Mouse (Mus musculus) kidney, postnatal 0 days (tissue): ENCODE measurements around the gene Zdhhc14. TPM values are rescaled to one million over a fixed set of nuclear protein-coding genes. Genes with fewer than 3 reads are reported as not detected.
A peak's percentile ranks its signal among the peaks of the same experiment; 100 is the strongest.

Experiments
- ATAC-seq: fragments of 200-750 bp; cut with Nextera tagmentation; replicated peaks from 2 replicates; pipeline ENCODE4 v1.8.0; 2017; ENCODE audit warnings: low read depth, moderate number of reproducible peaks, moderate TSS enrichment, moderate library complexity; ENCODE audit not compliant: low FRiP score
- DNase-seq: peaks from one replicate; pipeline ENCODE4 v3.0.0-alpha.2; 2016; ENCODE audit warnings: low spot score
- H3K27ac ChIP-seq: fragments of 300-500 bp; sonication (generic); 2 replicates; pipeline ENCODE4 v1.5.1; 2014; ENCODE audit warnings: mild to moderate bottlenecking
- H3K27me3 ChIP-seq: fragments of 300-500 bp; sonication (generic); 2 replicates; pipeline ENCODE4 v1.6.1; 2014; ENCODE audit warnings: low read length, mixed read lengths; ENCODE audit not compliant: insufficient read depth
- H3K36me3 ChIP-seq: fragments of 300-500 bp; sonication (generic); 2 replicates; pipeline ENCODE4 v1.6.1; 2014; ENCODE audit warnings: low read length, mixed read lengths; ENCODE audit not compliant: insufficient read depth
- H3K4me1 ChIP-seq: fragments of 300-500 bp; sonication (generic); replicated peaks from 2 replicates; pipeline ENCODE4 v1.6.1; 2014; ENCODE audit warnings: antibody characterized with exemption, low read length, mixed read lengths; ENCODE audit not compliant: insufficient read depth
- H3K4me2 ChIP-seq: fragments of 300-500 bp; sonication (generic); 2 replicates; pipeline ENCODE4 v1.6.1; 2014; ENCODE audit warnings: mild to moderate bottlenecking, low read length, moderate library complexity, mixed read lengths
- H3K4me3 ChIP-seq: fragments of 300-500 bp; sonication (generic); replicated peaks from 2 replicates; pipeline ENCODE4 v1.5.1; 2014; ENCODE audit warnings: low read depth, low read length
- H3K9ac ChIP-seq: fragments of 300-500 bp; sonication (generic); 2 replicates; pipeline ENCODE4 v1.6.1; 2014; ENCODE audit warnings: low read depth, low read length
- H3K9me3 ChIP-seq: fragments of 300-500 bp; sonication (generic); replicated peaks from 2 replicates; pipeline ENCODE4 v1.6.1; 2016; ENCODE audit warnings: low read length, inconsistent platforms, mixed read lengths
- CTCF ChIP-seq: IDR thresholded peaks from 2 replicates; pipeline ENCODE4 v1.5.1; 2016; ENCODE audit warnings: antibody characterized with exemption, low read depth, mild to moderate bottlenecking, moderate library complexity
- WGBS: fragments of 180-500 bp; shearing (Covaris S2); extraction: QIAGEN DNeasy Blood & Tissue Kit; methylation state at CpG from one replicate; pipeline ENCODE4 v1.1.7; 2014; 5-methylcytosine and 5-hydroxymethylcytosine counted together
- polyA plus RNA-seq: library from polyadenylated mRNA; unstranded; fragments of >200 nt; fragmentation: Nextera tagmentation; extraction: Ambion mirVana; gene quantifications from 2 replicates; pipeline ENCODE4 v1.2.1, GENCODE M21; 2015

Gene Zdhhc14
- polyA plus RNA-seq, 1 experiment from 2014 or later, result 5.3 TPM

- WGBS, result 61% methylated on average over 4 of the region's 4 CpGs
- no peaks in the 10 kb centered on the region for H3K4me1 ChIP-seq
- no peaks in the 10 kb centered on the region for H3K36me3 ChIP-seq
- H3K4me2 ChIP-seq, result no peak overlapping the region
- no peaks in the 10 kb centered on the region for H3K9me3 ChIP-seq
- no peaks in the 10 kb centered on the region for H3K27me3 ChIP-seq
- H3K27ac ChIP-seq, result no peak overlapping the region
- DNase-seq (no peak), ATAC-seq (no peak)
- no peak overlapping the region for H3K9ac ChIP-seq
- no peak for TF ChIP-seq CTCF
- no peak overlapping the region for H3K4me3 ChIP-seq
Observed at GRCm38 (mm10) chr17:5629651-5630050, 137.3 kb downstream of the Zdhhc14 start.

GRCm38 (mm10) chr17:5635254-5635653, 142.9 kb downstream of the Zdhhc14 start:
- Histone ChIP-seq H3K9me3 (no peaks in the 10 kb centered on the region), H3K4me3 (no peak overlapping the region), H3K36me3 (no peaks in the 10 kb centered on the region), H3K4me1 (no peaks in the 10 kb centered on the region), H3K4me2 (no peak overlapping the region), H3K27ac (no peak overlapping the region), H3K27me3 (no peaks in the 10 kb centered on the region), H3K9ac (no peak overlapping the region)
- TF ChIP-seq CTCF, result no peak
- 47% methylated on average over 2 of the region's 2 CpGs for whole genome bisulfite sequencing
- DNase-seq (no peak), ATAC-seq (no peak)

GRCm38 (mm10) chr17:5641436-5641835, 149.1 kb downstream of the Zdhhc14 start:
- H3K36me3 ChIP-seq, result no peaks in the 10 kb centered on the region
- no peak overlapping the region for H3K9ac ChIP-seq
- 77% methylated on average over 8 of the region's 8 CpGs for WGBS
- H3K4me3 ChIP-seq, result no peak overlapping the region
- no peak for DNase-seq
- no peaks in the 10 kb centered on the region for H3K9me3 ChIP-seq
- no peak for TF ChIP-seq CTCF
- H3K4me1 ChIP-seq, result no peaks in the 10 kb centered on the region
- ATAC-seq, result no peak
- H3K27ac ChIP-seq, result no peak overlapping the region
- H3K27me3 ChIP-seq, result no peaks in the 10 kb centered on the region
- H3K4me2 ChIP-seq, result no peak overlapping the region

- no peaks in the 10 kb centered on the region for H3K4me1 ChIP-seq
- no peak overlapping the region for H3K4me2 ChIP-seq
- H3K4me3 ChIP-seq, result no peak overlapping the region
- H3K9ac ChIP-seq, result no peak overlapping the region
- no peaks in the 10 kb centered on the region for H3K9me3 ChIP-seq
- WGBS, result 65% methylated on average over 15 of the region's 15 CpGs
- peak; percentile 16 for DNase-seq
- TF ChIP-seq CTCF, result no peak
- no peak overlapping the region for H3K27ac ChIP-seq
- no peaks in the 10 kb centered on the region for H3K27me3 ChIP-seq
- ATAC-seq, result no peak
- no peaks in the 10 kb centered on the region for H3K36me3 ChIP-seq
Observed at GRCm38 (mm10) chr17:5642918-5643721, 150.8 kb downstream of the Zdhhc14 start.

GRCm38 (mm10) chr17:5650124-5650523, 157.8 kb downstream of the Zdhhc14 start:
- H3K27me3 ChIP-seq, result no peaks in the 10 kb centered on the region
- no peaks in the 10 kb centered on the region for H3K36me3 ChIP-seq
- DNase-seq, result no peak
- ATAC-seq, result no peak
- H3K4me1 ChIP-seq, result no peaks in the 10 kb centered on the region
- H3K9me3 ChIP-seq, result no peaks in the 10 kb centered on the region
- no peak for TF ChIP-seq CTCF
- H3K4me3 ChIP-seq, result no peak overlapping the region
- no peak overlapping the region for H3K27ac ChIP-seq
- no peak overlapping the region for H3K4me2 ChIP-seq
- no peak overlapping the region for H3K9ac ChIP-seq
- WGBS, result 84% methylated on average over 4 of the region's 4 CpGs

GRCm38 (mm10) chr17:5650642-5651041, 158.3 kb downstream of the Zdhhc14 start:
- Histone ChIP-seq H3K4me2 (no peak overlapping the region), H3K9ac (no peak overlapping the region), H3K27ac (no peak overlapping the region), H3K27me3 (no peaks in the 10 kb centered on the region), H3K4me3 (no peak overlapping the region), H3K4me1 (no peaks in the 10 kb centered on the region), H3K9me3 (no peaks in the 10 kb centered on the region), H3K36me3 (no peaks in the 10 kb centered on the region)
- DNase-seq (no peak), ATAC-seq (no peak)
- WGBS, result 61% methylated on average over 4 of the region's 4 CpGs
- TF ChIP-seq CTCF, result no peak

GRCm38 (mm10) chr17:5651551-5651950, 159.2 kb downstream of the Zdhhc14 start:
- Histone ChIP-seq H3K4me1 (no peaks in the 10 kb centered on the region), H3K4me2 (no peak overlapping the region), H3K4me3 (no peak overlapping the region), H3K27ac (no peak overlapping the region), H3K9me3 (no peaks in the 10 kb centered on the region), H3K9ac (no peak overlapping the region), H3K27me3 (no peaks in the 10 kb centered on the region), H3K36me3 (no peaks in the 10 kb centered on the region)
- WGBS, result 83% methylated on average over 4 of the region's 4 CpGs
- no peak for DNase-seq
- TF ChIP-seq CTCF, result no peak
- no peak for ATAC-seq
